Mouse (Mus musculus) ES-Bruce4 (cell line): ENCODE measurements at regions not wholly inside any gene's neighbourhood (a gene's known extent, or its start where the extent isn't known, plus 50 kb on each side); places are given as distances from the start of the nearest gene placed in this dataset.

Experiments
- H3K27ac ChIP-seq: 2 replicates; pipeline ENCODE4 v1.5.1; 2012; ENCODE audit warnings: low read length, inconsistent platforms; ENCODE audit not compliant: insufficient read depth
- H3K27me3 ChIP-seq: 2 replicates; pipeline ENCODE4 v1.6.1; 2012; ENCODE audit warnings: mild to moderate bottlenecking, low read length, inconsistent platforms; ENCODE audit not compliant: control insufficient read depth, poor library complexity, insufficient read depth, severe bottlenecking
- H3K36me3 ChIP-seq: 2 replicates; pipeline ENCODE4 v1.6.1; 2012; ENCODE audit warnings: inconsistent platforms, mild to moderate bottlenecking, low read length, moderate library complexity; ENCODE audit not compliant: control insufficient read depth, poor library complexity, insufficient read depth, severe bottlenecking
- H3K4me1 ChIP-seq: one replicate; pipeline ENCODE4 v1.8.1; 2011; ENCODE audit warnings: low read length; ENCODE audit not compliant: control insufficient read depth, insufficient read depth
- H3K4me3 ChIP-seq: 2 replicates; pipeline ENCODE4 v1.5.1; 2011; ENCODE audit warnings: low read depth, mild to moderate bottlenecking, low read length
- H3K9ac ChIP-seq: 2 replicates; pipeline ENCODE4 v1.6.1; 2012; ENCODE audit warnings: low read depth, mild to moderate bottlenecking, inconsistent platforms; ENCODE audit not compliant: poor library complexity, severe bottlenecking
- H3K9me3 ChIP-seq: replicated peaks from 2 replicates; pipeline ENCODE4 v1.6.1; 2012; ENCODE audit warnings: mild to moderate bottlenecking, low read length, inconsistent platforms; ENCODE audit not compliant: control insufficient read depth, poor library complexity, insufficient read depth, severe bottlenecking
- CTCF ChIP-seq: IDR thresholded peaks from one replicate; pipeline ENCODE4 v1.8.1; 2011; ENCODE audit warnings: low read depth, low read length
- EP300 ChIP-seq: IDR thresholded peaks from 2 replicates; pipeline ENCODE4 v1.6.1; 2011; ENCODE audit warnings: low read depth, low read length; ENCODE audit not compliant: insufficient read depth
- POLR2A ChIP-seq: IDR thresholded peaks from one replicate; pipeline ENCODE4 v1.8.1; 2011; ENCODE audit warnings: low read length; ENCODE audit not compliant: insufficient read depth

DNA sequence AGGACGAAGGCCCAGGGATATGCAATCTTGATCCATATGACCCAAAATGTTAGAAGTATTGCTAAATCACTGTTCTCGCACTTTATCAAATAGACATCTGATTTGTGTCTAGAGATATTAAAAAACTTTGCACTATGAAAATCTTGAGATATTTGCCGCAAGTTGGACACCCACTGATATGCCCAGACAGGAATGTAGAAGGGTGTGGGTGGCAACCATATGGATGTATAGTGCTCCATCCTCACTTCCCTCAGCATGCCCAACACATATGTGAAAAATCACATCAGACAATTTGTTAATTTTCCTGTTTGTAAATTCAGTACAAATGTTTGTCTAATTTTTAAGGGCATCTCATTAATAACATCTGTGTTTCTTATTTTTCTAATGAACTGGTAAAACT lies 874.1 kb upstream of the Sel1l start:
- Histone ChIP-seq H3K27me3 (no peaks in the 10 kb centered on the region), H3K4me1 (no peaks in the 10 kb centered on the region), H3K27ac (no peak overlapping the region), H3K9me3 (no peaks in the 10 kb centered on the region), H3K4me3 (no peak overlapping the region), H3K36me3 (no peaks in the 10 kb centered on the region), H3K9ac (no peak overlapping the region)
- no peak for TF ChIP-seq CTCF
- no peak for TF ChIP-seq POLR2A
- TF ChIP-seq EP300 = no peak

DNA sequence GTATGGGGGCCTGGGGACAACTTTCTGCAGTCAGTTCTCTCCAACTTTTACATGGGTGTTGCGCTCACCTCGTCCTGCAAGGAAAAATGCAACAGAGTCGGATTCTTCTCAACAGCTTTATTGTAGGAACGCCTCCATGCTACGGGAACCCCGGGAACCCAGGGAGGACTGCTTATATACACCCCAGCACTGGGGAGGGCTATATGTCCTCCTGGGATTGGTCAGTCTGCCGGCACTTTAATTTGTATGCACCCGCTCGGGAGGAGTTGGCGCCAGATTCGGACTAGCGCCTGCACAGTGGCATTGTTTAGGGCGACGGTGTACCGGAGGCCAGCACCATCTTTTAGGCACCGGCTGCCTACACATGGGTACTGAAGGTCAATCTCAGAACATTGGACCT lies 864.5 kb upstream of the Sel1l start:
- no peak for TF ChIP-seq POLR2A
- TF ChIP-seq CTCF = no peak
- TF ChIP-seq EP300 = no peak
- no peaks in the 10 kb centered on the region for H3K36me3 ChIP-seq
- no peak overlapping the region for H3K4me3 ChIP-seq
- H3K4me1 ChIP-seq = no peaks in the 10 kb centered on the region
- no peak overlapping the region for H3K9ac ChIP-seq
- no peaks in the 10 kb centered on the region for H3K9me3 ChIP-seq
- no peaks in the 10 kb centered on the region for H3K27me3 ChIP-seq
- no peak overlapping the region for H3K27ac ChIP-seq

DNA sequence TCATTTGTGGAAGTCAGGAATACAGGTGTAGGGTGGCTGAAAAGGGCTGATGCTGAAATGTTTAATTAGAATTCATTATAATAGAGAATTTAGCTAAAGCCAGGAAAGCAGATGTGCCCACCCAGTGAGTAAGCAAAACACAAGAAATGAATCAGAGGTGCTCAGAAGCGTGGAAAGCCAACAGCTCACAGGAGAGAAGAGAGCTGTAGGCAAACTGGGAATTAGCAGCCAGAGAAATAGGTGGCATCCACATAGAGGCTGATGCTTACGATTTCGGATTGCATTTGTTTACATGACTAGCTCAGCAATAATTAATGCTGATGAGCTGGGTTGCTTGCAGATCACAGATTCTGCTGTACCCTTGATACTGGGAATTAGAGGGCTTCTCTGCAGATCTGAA lies 859.5 kb upstream of the Sel1l start:
- H3K4me3 ChIP-seq = no peak overlapping the region
- no peak for TF ChIP-seq EP300
- TF ChIP-seq CTCF = no peak
- TF ChIP-seq POLR2A = no peak
- no peaks in the 10 kb centered on the region for H3K27me3 ChIP-seq
- H3K36me3 ChIP-seq = no peaks in the 10 kb centered on the region
- no peaks in the 10 kb centered on the region for H3K9me3 ChIP-seq
- no peak overlapping the region for H3K9ac ChIP-seq
- no peaks in the 10 kb centered on the region for H3K4me1 ChIP-seq
- H3K27ac ChIP-seq = no peak overlapping the region

DNA sequence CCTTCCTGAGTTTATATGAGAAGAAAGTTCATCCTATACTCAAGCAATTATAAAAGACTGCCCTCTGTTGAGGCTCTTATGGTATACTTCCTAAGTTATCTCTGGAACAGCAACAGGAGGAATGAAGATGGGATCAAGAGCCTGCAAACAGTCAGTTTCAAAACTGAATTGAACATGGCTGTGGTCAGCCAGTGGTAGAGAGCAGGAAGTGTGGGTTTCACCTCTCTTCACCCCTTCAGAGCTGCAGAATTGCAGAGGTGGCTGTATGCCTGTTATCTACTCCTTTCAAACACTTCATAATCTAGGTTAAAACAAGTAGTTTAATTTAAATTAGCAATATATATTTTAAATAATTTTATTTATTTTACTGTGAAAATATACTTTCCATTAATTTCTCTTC lies 854.8 kb upstream of the Sel1l start:
- Histone ChIP-seq H3K9me3 (no peaks in the 10 kb centered on the region), H3K27me3 (no peaks in the 10 kb centered on the region), H3K36me3 (no peaks in the 10 kb centered on the region), H3K4me1 (no peaks in the 10 kb centered on the region), H3K27ac (no peak overlapping the region), H3K4me3 (no peak overlapping the region), H3K9ac (no peak overlapping the region)
- no peak for TF ChIP-seq EP300
- no peak for TF ChIP-seq CTCF
- TF ChIP-seq POLR2A = no peak

DNA sequence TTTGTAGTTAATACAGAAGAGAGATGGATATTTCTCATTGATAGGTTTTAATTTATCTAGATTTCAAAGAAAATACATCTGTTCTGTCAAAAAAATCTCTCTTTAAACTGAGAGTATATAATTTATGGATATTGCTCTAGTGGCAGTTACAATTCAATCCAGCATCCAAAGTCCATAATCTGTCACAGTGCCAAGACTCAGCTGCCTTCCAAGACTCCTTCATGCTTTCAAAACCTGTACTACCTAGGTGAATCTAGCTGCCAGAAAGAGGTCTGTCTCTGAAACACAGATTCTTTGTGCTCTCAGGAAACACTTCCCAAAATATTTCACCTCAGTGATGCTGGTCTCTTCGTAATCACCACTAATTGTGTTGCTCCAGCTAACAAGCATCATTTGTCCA lies 844.0 kb upstream of the Sel1l start:
- TF ChIP-seq CTCF (no peak), POLR2A (no peak), EP300 (no peak)
- H3K36me3 ChIP-seq = no peaks in the 10 kb centered on the region

DNA sequence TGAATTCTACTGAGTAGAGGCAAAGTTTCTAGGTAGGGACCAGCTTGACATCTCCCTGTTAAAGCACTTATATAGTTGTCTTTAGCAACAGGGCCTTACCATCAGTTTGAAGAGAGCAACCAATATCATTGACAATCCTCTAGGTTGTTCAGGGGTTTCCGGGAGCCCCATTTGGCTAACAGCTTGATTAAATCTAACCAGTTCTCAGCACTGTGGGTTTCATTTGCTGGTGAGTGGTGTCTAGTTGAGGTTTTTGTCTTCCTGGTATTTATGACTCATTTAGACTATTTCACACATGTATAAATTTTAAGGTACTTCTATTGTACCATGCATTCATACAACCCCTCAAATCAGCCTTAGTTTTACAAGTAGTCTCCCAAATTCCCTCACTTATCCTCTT lies 823.4 kb upstream of the Sel1l start:
- TF ChIP-seq CTCF = no peak
- TF ChIP-seq EP300 = no peak
- Histone ChIP-seq H3K36me3 (no peaks in the 10 kb centered on the region), H3K4me1 (no peaks in the 10 kb centered on the region), H3K27ac (no peak overlapping the region), H3K4me3 (no peak overlapping the region), H3K9me3 (no peaks in the 10 kb centered on the region), H3K27me3 (no peaks in the 10 kb centered on the region), H3K9ac (no peak overlapping the region)

More for the DNA sequence above, 844.0 kb upstream of the Sel1l start:
- Histone ChIP-seq H3K27me3 (no peaks in the 10 kb centered on the region), H3K9ac (no peak overlapping the region), H3K4me3 (no peak overlapping the region), H3K9me3 (no peaks in the 10 kb centered on the region), H3K27ac (no peak overlapping the region), H3K4me1 (no peaks in the 10 kb centered on the region)

DNA sequence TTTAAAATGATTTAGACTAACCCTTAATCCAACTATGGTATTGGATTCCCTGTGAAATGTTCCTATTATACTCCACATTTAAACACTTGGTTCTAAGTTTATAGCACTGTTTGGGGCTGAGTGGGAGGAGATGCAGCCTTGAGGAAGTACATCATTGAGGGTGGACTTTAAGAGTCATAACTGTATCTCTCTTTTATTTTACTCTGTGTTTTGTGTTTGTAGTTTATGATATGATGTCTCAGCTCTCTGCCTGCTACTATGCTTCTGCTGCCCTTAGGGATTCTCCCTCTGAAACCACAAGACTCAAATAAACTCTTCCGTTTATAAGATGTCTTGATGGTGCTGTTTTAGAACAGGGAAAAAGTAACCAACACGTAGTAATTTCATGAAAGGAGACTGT lies 797.7 kb upstream of the Sel1l start:
- H3K9ac ChIP-seq = no peak overlapping the region
- H3K36me3 ChIP-seq = no peaks in the 10 kb centered on the region
- no peaks in the 10 kb centered on the region for H3K4me1 ChIP-seq
- H3K4me3 ChIP-seq = no peak overlapping the region
- H3K9me3 ChIP-seq = peaks cover 4% of the 10 kb centered on the region; the same call in 1 of the 2 replicates
- H3K27me3 ChIP-seq = no peaks in the 10 kb centered on the region
- TF ChIP-seq POLR2A = no peak
- no peak overlapping the region for H3K27ac ChIP-seq
